Mouse (Mus musculus): ENCODE measurements around the gene 4930595D18Rik.

- no peak for TF ChIP-seq CTCF (IDR thresholded peaks at IDR 0.05; ENCODE audit: control insufficient read depth, insufficient read depth, low read length)
- no peak for TF ChIP-seq POLR2A (IDR thresholded peaks at IDR 0.05; ENCODE audit: borderline replicate concordance, control insufficient read depth, low read depth, low read length)
Observed at GRCm38 (mm10) chr12:111181848-111182247, 2.4 kb downstream of the 4930595D18Rik start.

All from bone marrow, adult 2 months (tissue).